Mouse (Mus musculus) heart, embryonic 15.5 days (tissue): Measurements from ENCODE around the gene Srrm4. TPM values are rescaled to one million over a fixed set of nuclear protein-coding genes. Genes with fewer than 3 reads are reported as not detected.

Experiments
- ATAC-seq: fragments of 200-750 bp; cut with Nextera tagmentation; replicated peaks from 2 replicates; pipeline ENCODE4 v1.8.0; 2017; ENCODE audit warnings: low read depth, moderate TSS enrichment; ENCODE audit not compliant: insufficient number of reproducible peaks, insufficient read depth, low FRiP score
- H3K27ac ChIP-seq: fragments of 300-500 bp; sonication (generic); 2 replicates; pipeline ENCODE4 v1.5.1; 2015; ENCODE audit warnings: mild to moderate bottlenecking, inconsistent platforms
- H3K27me3 ChIP-seq: fragments of 300-500 bp; sonication (generic); 2 replicates; pipeline ENCODE4 v1.6.1; 2015; ENCODE audit warnings: inconsistent platforms
- H3K36me3 ChIP-seq: fragments of 300-500 bp; sonication (generic); 2 replicates; pipeline ENCODE4 v1.6.1; 2015; ENCODE audit warnings: mild to moderate bottlenecking, inconsistent platforms
- H3K4me1 ChIP-seq: fragments of 300-500 bp; sonication (generic); replicated peaks from 2 replicates; pipeline ENCODE4 v1.6.1; 2015; ENCODE audit warnings: inconsistent platforms
- H3K4me2 ChIP-seq: fragments of 300-500 bp; sonication (generic); 2 replicates; pipeline ENCODE4 v1.6.1; 2015; ENCODE audit warnings: inconsistent platforms, mild to moderate bottlenecking, moderate library complexity
- H3K4me3 ChIP-seq: fragments of 300-500 bp; sonication (generic); 2 replicates; pipeline ENCODE4 v1.5.1; 2015; ENCODE audit warnings: mild to moderate bottlenecking, inconsistent platforms
- H3K9ac ChIP-seq: fragments of 300-500 bp; sonication (generic); 2 replicates; pipeline ENCODE4 v1.6.1; 2015; ENCODE audit warnings: mild to moderate bottlenecking, inconsistent platforms
- H3K9me3 ChIP-seq: fragments of 300-500 bp; sonication (generic); replicated peaks from 2 replicates; pipeline ENCODE4 v1.6.1; 2016; ENCODE audit warnings: inconsistent platforms
- WGBS: fragments of 180-500 bp; shearing (Covaris S2); methylation state at CpG from one replicate; pipeline ENCODE4 v1.1.7; 2015; ENCODE audit warnings: mixed read lengths; 5-methylcytosine and 5-hydroxymethylcytosine counted together
- polyA plus RNA-seq: library from polyadenylated mRNA; unstranded; fragments of >200 nt; fragmentation: Nextera tagmentation; extraction: Ambion mirVana; gene quantifications from 2 replicates; pipeline ENCODE4 v1.2.1, GENCODE M21; 2015

Gene Srrm4
- polyA plus RNA-seq, 1 experiment from 2014 or later = 1.0 TPM

GRCm38 (mm10) chr5:116570566-116570965 is 21.1 kb downstream of the Srrm4 start:
- Histone ChIP-seq H3K4me3 (no peak overlapping the region), H3K4me1 (no peaks in the 10 kb centered on the region), H3K27me3 (peaks cover 14% of the 10 kb centered on the region), H3K4me2 (no peak overlapping the region), H3K9me3 (no peaks in the 10 kb centered on the region), H3K27ac (no peak overlapping the region), H3K36me3 (no peaks in the 10 kb centered on the region), H3K9ac (no peak overlapping the region)
- ATAC-seq = no peak
- WGBS = 68% methylated on average over 7 of the region's 7 CpGs

GRCm38 (mm10) chr5:116569629-116570028 is 22.0 kb downstream of the Srrm4 start:
- Histone ChIP-seq H3K27me3 (peaks cover 14% of the 10 kb centered on the region), H3K4me1 (no peaks in the 10 kb centered on the region), H3K4me2 (no peak overlapping the region), H3K4me3 (no peak overlapping the region), H3K36me3 (no peaks in the 10 kb centered on the region), H3K9ac (no peak overlapping the region), H3K9me3 (no peaks in the 10 kb centered on the region), H3K27ac (no peak overlapping the region)
- ATAC-seq = no peak
- WGBS = 5% methylated on average over 8 of the region's 9 CpGs

GRCm38 (mm10) chr5:116568050-116568449 is 23.6 kb downstream of the Srrm4 start:
- Histone ChIP-seq H3K4me1 (no peaks in the 10 kb centered on the region), H3K9me3 (no peaks in the 10 kb centered on the region), H3K4me2 (no peak overlapping the region), H3K27ac (no peak overlapping the region), H3K4me3 (no peak overlapping the region), H3K36me3 (no peaks in the 10 kb centered on the region), H3K27me3 (peaks cover 14% of the 10 kb centered on the region), H3K9ac (no peak overlapping the region)
- 77% methylated on average over 2 of the region's 2 CpGs for WGBS
- no peak for ATAC-seq

GRCm38 (mm10) chr5:116567298-116567697 is 24.3 kb downstream of the Srrm4 start:
- H3K4me1 ChIP-seq = no peaks in the 10 kb centered on the region
- H3K9ac ChIP-seq = no peak overlapping the region
- peaks cover 14% of the 10 kb centered on the region for H3K27me3 ChIP-seq
- H3K27ac ChIP-seq = no peak overlapping the region
- H3K4me3 ChIP-seq = no peak overlapping the region
- 83% methylated on average over 8 of the region's 8 CpGs for WGBS
- H3K36me3 ChIP-seq = no peaks in the 10 kb centered on the region
- H3K9me3 ChIP-seq = no peaks in the 10 kb centered on the region
- no peak overlapping the region for H3K4me2 ChIP-seq
- no peak for ATAC-seq

- Histone ChIP-seq H3K27me3 (peaks cover 10% of the 10 kb centered on the region; the same call in 1 of the 2 replicates), H3K4me2 (no peak overlapping the region), H3K4me3 (no peak overlapping the region), H3K36me3 (no peaks in the 10 kb centered on the region), H3K27ac (no peak overlapping the region), H3K4me1 (no peaks in the 10 kb centered on the region), H3K9ac (no peak overlapping the region), H3K9me3 (no peaks in the 10 kb centered on the region)
- 62% methylated on average over 14 of the region's 14 CpGs for WGBS
- no peak for ATAC-seq
Observed at GRCm38 (mm10) chr5:116566385-116567045, 25.1 kb downstream of the Srrm4 start.

GRCm38 (mm10) chr5:116565573-116565972 is 26.0 kb downstream of the Srrm4 start:
- Histone ChIP-seq H3K4me2 (no peak overlapping the region), H3K9me3 (no peaks in the 10 kb centered on the region), H3K9ac (no peak overlapping the region), H3K4me3 (no peak overlapping the region), H3K27ac (no peak overlapping the region), H3K4me1 (no peaks in the 10 kb centered on the region), H3K27me3 (peaks cover 5% of the 10 kb centered on the region; the same call in 1 of the 2 replicates), H3K36me3 (no peaks in the 10 kb centered on the region)
- ATAC-seq = no peak
- 72% methylated on average over 9 of the region's 9 CpGs for WGBS

GRCm38 (mm10) chr5:116564391-116564790 is 27.2 kb downstream of the Srrm4 start:
- Histone ChIP-seq H3K4me3 (no peak overlapping the region), H3K27ac (no peak overlapping the region), H3K36me3 (no peaks in the 10 kb centered on the region), H3K9me3 (no peaks in the 10 kb centered on the region), H3K4me1 (no peaks in the 10 kb centered on the region), H3K9ac (no peak overlapping the region), H3K4me2 (no peak overlapping the region), H3K27me3 (no peaks in the 10 kb centered on the region)
- no peak for ATAC-seq
- WGBS = 67% methylated on average over 3 of the region's 3 CpGs

GRCm38 (mm10) chr5:116563713-116564112 is 27.9 kb downstream of the Srrm4 start:
- Histone ChIP-seq H3K27ac (no peak overlapping the region), H3K4me2 (no peak overlapping the region), H3K27me3 (no peaks in the 10 kb centered on the region), H3K4me1 (no peaks in the 10 kb centered on the region), H3K36me3 (no peaks in the 10 kb centered on the region), H3K9me3 (no peaks in the 10 kb centered on the region), H3K9ac (no peak overlapping the region), H3K4me3 (no peak overlapping the region)
- 55% methylated on average over 6 of the region's 6 CpGs for WGBS
- no peak for ATAC-seq

GRCm38 (mm10) chr5:116559091-116559490 is 32.5 kb downstream of the Srrm4 start:
- no peaks in the 10 kb centered on the region for H3K9me3 ChIP-seq
- no peaks in the 10 kb centered on the region for H3K36me3 ChIP-seq
- H3K4me3 ChIP-seq = no peak overlapping the region
- H3K27me3 ChIP-seq = no peaks in the 10 kb centered on the region
- H3K27ac ChIP-seq = no peak overlapping the region
- H3K4me1 ChIP-seq = no peaks in the 10 kb centered on the region
- H3K4me2 ChIP-seq = no peak overlapping the region
- no peak overlapping the region for H3K9ac ChIP-seq
- ATAC-seq = no peak
- 55% methylated on average over 7 of the region's 7 CpGs for WGBS

GRCm38 (mm10) chr5:116556614-116557013 is 35.0 kb downstream of the Srrm4 start:
- H3K27me3 ChIP-seq = no peaks in the 10 kb centered on the region
- no peak overlapping the region for H3K27ac ChIP-seq
- no peak overlapping the region for H3K9ac ChIP-seq
- 33% methylated on average over 8 of the region's 8 CpGs for WGBS
- H3K9me3 ChIP-seq = no peaks in the 10 kb centered on the region
- no peaks in the 10 kb centered on the region for H3K4me1 ChIP-seq
- no peaks in the 10 kb centered on the region for H3K36me3 ChIP-seq
- ATAC-seq = no peak
- H3K4me3 ChIP-seq = no peak overlapping the region
- no peak overlapping the region for H3K4me2 ChIP-seq

- H3K9me3 ChIP-seq = no peaks in the 10 kb centered on the region
- H3K4me2 ChIP-seq = no peak overlapping the region
- no peaks in the 10 kb centered on the region for H3K36me3 ChIP-seq
- ATAC-seq = no peak
- H3K9ac ChIP-seq = no peak overlapping the region
- H3K27ac ChIP-seq = no peak overlapping the region
- 7% methylated on average over 5 of the region's 5 CpGs for WGBS
- H3K27me3 ChIP-seq = no peaks in the 10 kb centered on the region
- no peak overlapping the region for H3K4me3 ChIP-seq
- H3K4me1 ChIP-seq = no peaks in the 10 kb centered on the region
Observed at GRCm38 (mm10) chr5:116553868-116554267, 37.7 kb downstream of the Srrm4 start.

- WGBS = 52% methylated on average over 2 of the region's 2 CpGs
- Histone ChIP-seq H3K27me3 (no peaks in the 10 kb centered on the region), H3K4me3 (no peak overlapping the region), H3K9me3 (no peaks in the 10 kb centered on the region), H3K4me2 (no peak overlapping the region), H3K4me1 (no peaks in the 10 kb centered on the region), H3K36me3 (no peaks in the 10 kb centered on the region), H3K9ac (no peak overlapping the region), H3K27ac (no peak overlapping the region)
- ATAC-seq = no peak
Observed at GRCm38 (mm10) chr5:116553106-116553505, 38.5 kb downstream of the Srrm4 start.
